Mouse (Mus musculus) C2C12 (cell line): ENCODE results near the gene Rraga.

ENCODE experiments used
- CEBPB ChIP-seq: IDR thresholded peaks from one replicate; pipeline ENCODE4 v1.6.1; 2011; ENCODE audit warnings: low read depth, mild to moderate bottlenecking, control low read depth, moderate library complexity
- CTCF ChIP-seq: IDR thresholded peaks from one replicate; pipeline ENCODE4 v1.5.1; 2011; ENCODE audit not compliant: control insufficient read depth, insufficient read depth, insufficient read length
- MYOD1 ChIP-seq: IDR thresholded peaks from one replicate; pipeline ENCODE4 v1.6.1; 2011; ENCODE audit warnings: low read depth; ENCODE audit not compliant: control insufficient read depth, insufficient read length
- USF1 ChIP-seq: IDR thresholded peaks from one replicate; pipeline ENCODE4 v1.6.1; 2011; ENCODE audit warnings: low read depth, mild to moderate bottlenecking, control low read depth, moderate library complexity

DNA sequence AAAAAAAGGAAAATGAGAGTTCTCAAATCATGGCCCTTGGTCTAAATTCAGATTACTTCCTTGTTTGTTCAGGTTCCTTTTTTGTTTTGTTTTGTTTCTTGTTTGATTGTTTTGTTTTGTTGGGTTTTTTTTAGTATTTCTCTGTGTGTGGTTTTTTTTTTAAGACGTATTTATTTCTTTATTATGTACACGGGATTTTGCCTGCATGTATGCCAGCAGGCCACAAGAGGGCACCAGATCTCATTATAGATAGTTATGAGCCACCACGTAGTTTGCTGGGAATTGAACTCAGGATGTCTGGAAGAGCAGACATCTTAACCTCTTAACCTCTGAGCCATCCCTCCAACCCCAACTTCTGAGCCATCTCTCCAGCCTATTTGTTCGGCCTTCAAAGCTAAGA, 37.5 kb upstream of the Rraga start:
- TF ChIP-seq CTCF (no peak), CEBPB (no peak), USF1 (no peak), MYOD1 (no peak)
